Mouse (Mus musculus) embryo, embryonic 11 days (tissue): ENCODE measurements at regions not wholly inside any gene's neighbourhood (a gene's known extent, or its start where the extent isn't known, plus 50 kb on each side); places are given as distances from the start of the nearest gene placed in this dataset.

Experiments
- DNase-seq: peaks from one replicate; pipeline ENCODE4 v3.0.0-alpha.2; 2015

DNA sequence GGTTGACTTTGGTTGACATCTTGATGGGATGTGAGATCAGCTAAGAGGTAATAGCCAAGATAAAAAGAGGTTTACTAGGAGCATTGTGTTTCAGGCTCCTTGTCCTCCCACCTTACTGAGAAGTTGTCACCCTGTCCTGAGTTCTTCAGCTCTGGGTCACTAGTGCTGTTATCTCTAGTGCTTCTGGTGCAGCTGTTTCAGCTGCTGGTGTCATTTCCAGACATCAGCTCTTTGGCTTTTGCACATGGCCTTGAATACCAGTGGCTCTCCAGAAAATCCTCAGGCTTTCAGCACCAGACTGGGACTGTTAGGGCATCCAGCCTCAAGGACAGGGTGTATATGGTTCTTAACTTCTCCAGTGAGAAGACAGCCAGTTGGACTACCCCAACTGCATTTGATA, 697.9 kb upstream of the Ncam2 start:
- DNase-seq = no peak

DNA sequence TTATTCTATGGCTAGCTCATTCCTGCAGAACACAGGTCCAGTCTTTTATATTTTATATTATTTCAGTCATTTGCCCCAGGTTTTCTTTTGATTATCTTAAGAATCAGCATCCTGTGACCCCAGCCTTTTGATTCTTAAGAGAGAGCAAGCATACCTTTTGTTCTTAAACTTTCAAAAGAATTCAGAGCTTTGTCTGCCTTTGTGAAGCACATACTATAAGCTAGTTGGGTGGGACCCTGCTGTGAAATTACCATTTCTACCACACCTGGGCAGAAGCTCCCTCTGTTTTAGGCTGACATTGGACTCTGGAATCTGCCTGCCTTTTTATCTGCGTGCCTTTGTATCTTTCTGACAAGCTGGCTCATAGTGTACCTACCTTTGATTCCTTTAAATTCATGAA, 697.2 kb upstream of the Ncam2 start:
- DNase-seq = no peak

DNA sequence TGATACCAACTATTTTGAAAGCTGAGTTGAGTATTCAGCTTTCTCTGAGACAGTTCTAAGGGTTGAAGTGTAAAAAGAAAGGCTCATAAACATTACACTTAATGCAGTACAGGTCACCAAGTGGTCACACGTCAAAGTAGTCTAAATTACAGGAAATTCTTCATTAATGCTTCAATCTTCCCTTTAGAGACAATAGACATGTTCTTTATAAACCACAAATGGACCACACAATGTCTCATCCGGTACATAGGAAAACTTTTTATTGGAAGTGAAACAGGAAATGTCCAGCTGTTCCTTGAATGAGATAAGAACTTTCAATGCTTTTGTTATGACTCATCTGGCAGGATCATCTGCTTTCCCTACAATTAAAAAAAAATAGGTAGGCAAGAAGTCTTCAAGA, 687.8 kb upstream of the Ncam2 start:
- no peak for DNase-seq

DNA sequence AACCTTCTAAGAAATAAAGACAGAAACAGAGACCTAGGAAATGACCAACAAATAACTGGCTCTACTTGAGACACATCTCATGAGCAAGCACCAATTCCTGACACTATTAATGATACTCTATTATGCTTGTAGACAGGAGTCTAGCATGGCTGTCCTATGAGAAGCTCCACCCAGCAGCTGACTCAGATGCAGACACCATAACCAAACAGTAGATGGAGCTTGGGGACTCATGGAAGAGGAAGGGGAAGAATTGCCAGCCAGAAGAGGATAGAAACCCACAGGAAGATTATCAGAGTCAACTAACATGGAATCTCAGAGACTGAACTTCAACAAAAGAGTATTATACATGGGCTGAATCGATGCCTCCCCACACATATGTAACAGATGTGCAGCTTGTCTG, 662.5 kb upstream of the Ncam2 start:
- no peak for DNase-seq

DNA sequence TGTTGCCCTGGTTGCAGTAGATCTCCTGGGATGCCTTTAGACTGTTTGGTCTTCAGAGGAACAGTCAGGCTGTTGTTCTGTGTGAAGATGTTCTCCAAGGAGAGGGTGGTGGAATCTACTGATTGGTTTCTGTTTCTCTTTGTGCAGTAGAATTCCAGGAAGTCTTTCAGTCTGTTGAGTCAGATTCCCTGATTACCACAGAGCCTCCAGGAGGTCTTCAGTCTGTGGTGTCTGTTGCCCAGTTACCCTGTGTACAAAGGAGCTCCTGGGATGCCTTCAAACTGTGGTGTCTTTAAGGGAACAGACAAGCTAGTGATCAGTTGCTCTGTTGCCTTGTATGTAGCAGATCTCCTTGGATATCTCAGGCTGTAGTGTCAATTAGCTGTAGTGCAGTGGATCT, 653.9 kb upstream of the Ncam2 start:
- DNase-seq = no peak

DNA sequence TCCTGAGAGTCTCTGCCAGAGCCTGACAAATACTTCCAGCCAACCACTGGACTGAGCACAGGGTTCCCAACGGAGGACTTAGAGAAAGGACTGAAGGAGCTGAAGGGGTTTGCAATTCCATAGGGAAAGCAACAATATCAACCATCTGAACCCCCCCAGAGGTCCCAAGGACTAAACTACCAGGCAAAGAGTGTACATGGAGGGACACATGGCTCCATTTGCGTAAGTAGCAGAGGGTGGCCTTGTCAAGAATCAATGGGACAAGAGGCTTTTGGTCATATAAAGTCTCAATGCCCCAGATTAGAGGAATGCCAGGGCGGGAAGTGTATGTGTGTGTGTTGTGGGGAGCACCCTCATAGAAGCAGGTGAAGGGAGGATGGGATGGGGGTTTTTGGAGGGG, 633.4 kb upstream of the Ncam2 start:
- DNase-seq = no peak

DNA sequence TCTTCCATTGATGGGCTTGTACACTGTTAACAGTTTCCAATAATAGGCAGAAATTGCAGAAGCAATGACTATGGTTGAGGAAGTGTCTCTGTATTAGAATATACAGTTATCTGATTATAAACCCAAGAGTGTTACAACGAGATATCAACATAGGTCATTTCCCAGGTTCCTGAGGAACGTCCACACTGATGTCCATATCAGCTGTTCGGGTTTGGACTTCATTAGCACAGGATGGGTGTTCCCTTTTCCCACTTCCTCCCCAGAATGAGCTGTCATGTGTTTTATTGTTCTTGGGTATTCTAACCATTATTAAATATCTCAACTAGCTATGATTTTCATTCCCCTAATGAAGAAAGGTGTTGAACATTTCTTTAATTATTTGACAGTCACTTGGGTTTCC, 613.2 kb upstream of the Ncam2 start:
- no peak for DNase-seq

DNA sequence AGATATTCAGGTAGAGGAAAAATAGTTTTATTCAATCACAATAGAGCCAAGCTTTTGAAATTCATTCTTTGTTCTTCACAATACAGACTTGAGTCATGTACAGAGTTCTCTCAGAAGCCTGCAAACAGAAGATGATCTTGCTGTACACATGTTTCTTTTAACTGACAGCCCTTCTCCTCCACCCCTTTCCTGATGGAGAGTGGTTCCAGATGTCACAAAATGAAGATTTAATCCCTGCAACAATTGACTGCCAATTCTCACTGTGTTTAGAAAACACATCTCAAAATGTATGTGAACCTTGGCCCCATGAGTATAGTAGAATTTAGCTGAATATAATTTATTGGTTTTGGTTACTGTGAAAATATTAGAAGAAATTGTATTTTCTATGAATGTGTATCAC, 596.6 kb upstream of the Ncam2 start:
- peak; percentile 2 for DNase-seq
